Mouse (Mus musculus) ES-Bruce4 (cell line): ENCODE measurements at regions not wholly inside any gene's neighbourhood (a gene's known extent, or its start where the extent isn't known, plus 50 kb on each side); places are given as distances from the start of the nearest gene placed in this dataset.

Experiments used
- CTCF ChIP-seq: IDR thresholded peaks from one replicate; pipeline ENCODE4 v1.8.1; 2011; ENCODE audit warnings: low read depth, low read length
- EP300 ChIP-seq: IDR thresholded peaks from 2 replicates; pipeline ENCODE4 v1.6.1; 2011; ENCODE audit warnings: low read depth, low read length; ENCODE audit not compliant: insufficient read depth
- POLR2A ChIP-seq: IDR thresholded peaks from one replicate; pipeline ENCODE4 v1.8.1; 2011; ENCODE audit warnings: low read length; ENCODE audit not compliant: insufficient read depth

- TF ChIP-seq CTCF, result no peak
- no peak for TF ChIP-seq POLR2A
- TF ChIP-seq EP300, result no peak
These were observed 311.4 kb upstream of the Rtl1 start for GRCm38 (mm10) chr12:109911506-109911905.
